Mouse (Mus musculus): ENCODE measurements around the gene Doxl2.

The Doxl2 gene

GRCm38 (mm10) chr6:49009161-49009555 is 34.4 kb downstream of the Doxl2 start:
- no peak for DNase-seq (ENCODE audit: low read depth, low spot score)

- DNase-seq (ENCODE audit: low read depth, low spot score), result no peak
These were observed 34.9 kb downstream of the Doxl2 start for GRCm38 (mm10) chr6:49009665-49010064.

GRCm38 (mm10) chr6:49011191-49011590 is 36.4 kb downstream of the Doxl2 start:
- no peak for DNase-seq (ENCODE audit: low read depth, low spot score)

- DNase-seq (ENCODE audit: low read depth, low spot score), result no peak
These were observed 38.3 kb downstream of the Doxl2 start for GRCm38 (mm10) chr6:49013023-49013422.

GRCm38 (mm10) chr6:49013458-49013857 is 38.7 kb downstream of the Doxl2 start:
- DNase-seq (ENCODE audit: low read depth, low spot score), result no peak

GRCm38 (mm10) chr6:49017150-49017549 is 42.4 kb downstream of the Doxl2 start:
- DNase-seq (ENCODE audit: low read depth, low spot score), result no peak

GRCm38 (mm10) chr6:49019341-49019740 is 44.6 kb downstream of the Doxl2 start:
- DNase-seq (ENCODE audit: low read depth, low spot score), result no peak

GRCm38 (mm10) chr6:49021141-49022012 is 46.6 kb downstream of the Doxl2 start:
- DNase-seq (ENCODE audit: low read depth, low spot score), result no peak

GRCm38 (mm10) chr6:49022384-49022783 is 47.6 kb downstream of the Doxl2 start:
- no peak for DNase-seq (ENCODE audit: low read depth, low spot score)

GRCm38 (mm10) chr6:49023315-49023714 is 48.6 kb downstream of the Doxl2 start:
- no peak for DNase-seq (ENCODE audit: low read depth, low spot score)

GRCm38 (mm10) chr6:49025290-49025689 is 50.5 kb downstream of the Doxl2 start:
- no peak for DNase-seq (ENCODE audit: low read depth, low spot score)

GRCm38 (mm10) chr6:49026496-49026895 is 51.7 kb downstream of the Doxl2 start:
- no peak for DNase-seq (ENCODE audit: low read depth, low spot score)

- DNase-seq (ENCODE audit: low read depth, low spot score), result no peak
These were observed 53.3 kb downstream of the Doxl2 start for GRCm38 (mm10) chr6:49028019-49028418.
